In the genomic region with DNA sequence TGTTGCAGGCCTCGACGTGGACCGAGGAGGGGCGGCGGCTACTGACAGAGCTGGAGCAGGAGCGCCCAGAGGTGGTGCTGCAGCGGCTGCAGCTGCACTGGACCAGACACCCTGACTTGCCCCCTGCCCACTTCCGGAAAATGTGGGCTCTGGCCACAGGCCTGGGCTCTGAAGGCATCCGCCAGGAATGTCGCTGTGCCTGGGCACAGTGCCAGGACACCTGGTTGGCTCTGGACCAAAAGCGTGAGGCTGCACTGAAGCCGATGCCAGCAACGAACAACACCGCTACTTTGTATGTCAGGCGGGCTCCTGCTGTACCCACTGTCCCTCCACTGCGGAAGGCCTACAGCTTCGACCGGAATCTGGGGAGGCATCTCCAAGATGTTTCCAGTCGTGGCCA, we compare ENCODE assay signal across 8 mouse cellular contexts. TPM values are rescaled to one million over a fixed set of nuclear protein-coding genes. Genes with fewer than 3 reads are reported as not detected.
DNase-seq lines count a peak whose midpoint lies in the region; ATAC-seq and TF ChIP-seq lines count a peak whose summit lies in the region.
"Had no signal": no experiment of that assay in that cellular context is flagged by ENCODE, and none has a peak within 500 bp of the region (broad histone marks: within the 10 kb centered on the region; RNA-seq: fewer than 3 reads in every experiment).

No protein-coding gene starts in this region.

- no peak for TF ChIP-seq CTCF in layer of hippocampus, adult 2 months (conservative IDR thresholded peaks at IDR 0.05)
- no peak for TF ChIP-seq CTCF in heart, postnatal 0 days (IDR thresholded peaks at IDR 0.05; ENCODE audit: low read depth)
- TF ChIP-seq CTCF in lung, adult 2 months (IDR thresholded peaks at IDR 0.05; ENCODE audit: insufficient read depth, low read length), result no peak

- 25% methylated on average over 19 of the region's 19 CpGs for WGBS in heart, postnatal 0 days
- WGBS in lung, adult 2 months, result 26% methylated on average over 19 of the region's 19 CpGs

- no peak overlapping the region for H3K27ac ChIP-seq in layer of hippocampus, adult 2 months
- no peak overlapping the region for H3K27ac ChIP-seq in heart, postnatal 0 days (ENCODE audit: low read depth)

- 0 out of 2 replicates have a peak, but pooled peaks cover 3% of the 10 kb centered on the region for H3K4me1 ChIP-seq in heart, postnatal 0 days (ENCODE audit: control insufficient read depth, insufficient read depth)
- peaks cover 2% of the 10 kb centered on the region; the same call in 1 of the 2 replicates for H3K4me1 ChIP-seq in lung, adult 2 months (ENCODE audit: control insufficient read depth, insufficient read depth, low read length)

- no peak for TF ChIP-seq EP300 in heart, postnatal 0 days (IDR thresholded peaks at IDR 0.05; ENCODE audit: low read depth)

- no peak overlapping the region for H3K9ac ChIP-seq in heart, postnatal 0 days (replicated peaks; ENCODE audit: low read depth, low read length)

- H3K36me3 ChIP-seq in heart, postnatal 0 days (replicated peaks; ENCODE audit: control insufficient read depth, insufficient read depth, low read length), result no peaks in the 10 kb centered on the region

- peaks cover 12% of the 10 kb centered on the region; the same call in 1 of the 2 replicates for H3K27me3 ChIP-seq in heart, postnatal 0 days (ENCODE audit: control insufficient read depth, insufficient read depth, low read length)

- no peaks in the 10 kb centered on the region for H3K9me3 ChIP-seq in heart, postnatal 0 days (replicated peaks; ENCODE audit: control insufficient read depth, low read length)

- no peak overlapping the region for H3K4me3 ChIP-seq in layer of hippocampus, adult 2 months
- H3K4me3 ChIP-seq in heart, postnatal 0 days (ENCODE audit: low read depth, low read length), result no peak overlapping the region
- H3K4me3 ChIP-seq in lung, adult 2 months (replicated peaks; ENCODE audit: extremely low read depth, low read depth, low read length), result no peak overlapping the region

- peak; percentile 57 to 64 for DNase-seq in layer of hippocampus, postnatal 10 days (ENCODE audit: low spot score in 2 of 2)
- DNase-seq in layer of hippocampus, adult 2 months (ENCODE audit: low spot score in 2 of 2), result no peak
- DNase-seq in brain, adult 2 months (ENCODE audit: low read depth, low spot score), result peak; percentile 23
- peak; percentile 28 for DNase-seq in heart, postnatal 0 days (ENCODE audit: low spot score)
- peak; percentile 79 for DNase-seq in lung, adult 2 months
- no peak for DNase-seq in adipocyte (ENCODE audit: low spot score)
- DNase-seq in spleen, adult 18-20 months, result no peak

- TF ChIP-seq POLR2A in lung, adult 2 months (IDR thresholded peaks at IDR 0.05; ENCODE audit: borderline replicate concordance, extremely low read depth, low read depth, low read length), result no peak

- H3K4me2 ChIP-seq in heart, postnatal 0 days (ENCODE audit: low read depth, low read length), result peak overlapping the region; percentile 7

- ATAC-seq in heart, postnatal 0 days (ENCODE audit: insufficient read depth, low read depth), result peak; percentile 43

RNA-seq across cellular contexts. Expression of gene Plekhg4, which starts 5.6 kb away (rescaled TPM):
- 1 to 10 TPM; 1.8 to 1.9 TPM for total RNA-seq in layer of hippocampus, postnatal 10 days (2021)
- 1 to 10 TPM; 1.7 to 2.2 TPM for total RNA-seq in layer of hippocampus, adult 2 months (2021)
- total RNA-seq in heart, postnatal 0 days (2014; rRNA removed; ENCODE audit: low replicate concordance), result not detected in 2 replicates
- polyA plus RNA-seq in heart, postnatal 0 days (2015; fragmentation: Nextera tagmentation; extraction: Ambion mirVana), result 0.03 and 0.08 TPM in 2 replicates
- polyA plus RNA-seq in lung, adult 2 months (2012; rRNA removed), result 0.25 and 0.36 TPM in 2 replicates

RNA-seq across cellular contexts. Expression of gene Slc9a5, which starts 30.0 kb away (rescaled TPM):
- 10 to 100 TPM; 11.6 to 13.6 TPM for total RNA-seq in layer of hippocampus, postnatal 10 days (2021)
- 10 to 100 TPM; 13.3 to 14.9 TPM for total RNA-seq in layer of hippocampus, adult 2 months (2021)
- total RNA-seq in heart, postnatal 0 days (2014; rRNA removed; ENCODE audit: low replicate concordance), result 1.2 and 3.9 TPM in 2 replicates
- polyA plus RNA-seq in heart, postnatal 0 days (2015; fragmentation: Nextera tagmentation; extraction: Ambion mirVana), result 0.27 and 0.41 TPM in 2 replicates
- 7.4 and 8.1 TPM in 2 replicates for polyA plus RNA-seq in lung, adult 2 months (2012; rRNA removed)

RNA-seq across cellular contexts. Expression of gene Fhod1, which starts 30.9 kb away (rescaled TPM):
- 1 to 10 TPM; 3.3 to 3.6 TPM for total RNA-seq in layer of hippocampus, postnatal 10 days (2021)
- 1 to 10 TPM; 2.0 to 2.1 TPM for total RNA-seq in layer of hippocampus, adult 2 months (2021)
- 6.4 and 6.9 TPM in 2 replicates for total RNA-seq in heart, postnatal 0 days (2014; rRNA removed; ENCODE audit: low replicate concordance)
- 0.70 and 0.72 TPM in 2 replicates for polyA plus RNA-seq in heart, postnatal 0 days (2015; fragmentation: Nextera tagmentation; extraction: Ambion mirVana)
- 89.2 and 114 TPM in 2 replicates for polyA plus RNA-seq in lung, adult 2 months (2012; rRNA removed)

RNA-seq across cellular contexts. Expression of gene Kctd19, which starts 34.6 kb away (rescaled TPM):
- total RNA-seq in layer of hippocampus, postnatal 10 days (2021), result not detected
- total RNA-seq in layer of hippocampus, adult 2 months (2021), result not detected
- total RNA-seq in heart, postnatal 0 days (2014; rRNA removed; ENCODE audit: low replicate concordance), result not detected in 2 replicates
- polyA plus RNA-seq in heart, postnatal 0 days (2015; fragmentation: Nextera tagmentation; extraction: Ambion mirVana), result not detected in 2 replicates
- polyA plus RNA-seq in lung, adult 2 months (2012; rRNA removed), result 0.27 and 0.32 TPM in 2 replicates
- polyA plus RNA-seq: limb, embryonic 11.5 days had no signal

RNA-seq across cellular contexts. Expression of gene Lrrc36, which starts 34.7 kb away (rescaled TPM):
- 1 to 10 TPM in 1 of 2 experiments, under 1 TPM in 1; 0.98 to 1.4 TPM for total RNA-seq in layer of hippocampus, postnatal 10 days (2021)
- under 1 TPM; 0.42 to 0.84 TPM for total RNA-seq in layer of hippocampus, adult 2 months (2021)
- total RNA-seq in heart, postnatal 0 days (2014; rRNA removed; ENCODE audit: low replicate concordance), result 0.23 TPM in 1 of 2 replicates, not detected in the other
- polyA plus RNA-seq in heart, postnatal 0 days (2015; fragmentation: Nextera tagmentation; extraction: Ambion mirVana), result 0.36 and 0.56 TPM in 2 replicates
- polyA plus RNA-seq in lung, adult 2 months (2012; rRNA removed), result 5.5 and 7.5 TPM in 2 replicates
- polyA plus RNA-seq: limb, embryonic 11.5 days had no signal

Comparison
In these comparisons a context has a peak if more than half of its experiments do, and no peak if none do; other contexts are left out.
1. DNase-seq: peak in layer of hippocampus, postnatal 10 days (2 of 2), brain, adult 2 months (single experiment), heart, postnatal 0 days (single experiment) and lung, adult 2 months (single experiment); none in layer of hippocampus, adult 2 months (0 of 2), adipocyte (single experiment) and spleen, adult 18-20 months (0 of 2).